Mouse (Mus musculus) yolk sac, embryonic 10.5 days (tissue): Measurements from ENCODE around the gene Adgrl3.

Source experiments
- DNase-seq: peaks from one replicate; pipeline ENCODE4 v3.0.0-alpha.2; 2017; ENCODE audit warnings: low spot score

Gene Adgrl3

GRCm38 (mm10) chr5:81076377-81076776, 56.4 kb downstream of the Adgrl3 start:
- no peak for DNase-seq

DNA sequence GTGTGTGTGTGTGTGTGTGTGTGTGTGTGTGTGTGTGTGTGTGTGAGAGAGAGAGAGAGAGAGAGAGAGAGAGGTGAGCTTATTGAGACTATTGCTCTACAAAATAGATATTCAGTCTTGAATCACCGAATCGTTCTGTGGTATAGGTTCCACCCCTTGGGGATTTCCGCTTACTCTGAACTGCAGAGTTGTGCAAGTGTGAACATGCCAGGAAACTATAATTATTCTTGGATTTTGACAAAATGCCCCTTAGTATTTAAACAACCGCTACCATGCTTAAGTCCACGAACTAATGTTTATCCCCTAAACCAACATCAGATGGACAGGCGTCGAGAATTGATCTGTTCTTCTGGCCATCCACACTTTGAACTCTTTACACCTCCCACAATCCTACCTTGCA, 57.1 kb downstream of the Adgrl3 start:
- no peak for DNase-seq

- DNase-seq: no peak
These were observed 58.1 kb downstream of the Adgrl3 start for GRCm38 (mm10) chr5:81077990-81078389.

DNA sequence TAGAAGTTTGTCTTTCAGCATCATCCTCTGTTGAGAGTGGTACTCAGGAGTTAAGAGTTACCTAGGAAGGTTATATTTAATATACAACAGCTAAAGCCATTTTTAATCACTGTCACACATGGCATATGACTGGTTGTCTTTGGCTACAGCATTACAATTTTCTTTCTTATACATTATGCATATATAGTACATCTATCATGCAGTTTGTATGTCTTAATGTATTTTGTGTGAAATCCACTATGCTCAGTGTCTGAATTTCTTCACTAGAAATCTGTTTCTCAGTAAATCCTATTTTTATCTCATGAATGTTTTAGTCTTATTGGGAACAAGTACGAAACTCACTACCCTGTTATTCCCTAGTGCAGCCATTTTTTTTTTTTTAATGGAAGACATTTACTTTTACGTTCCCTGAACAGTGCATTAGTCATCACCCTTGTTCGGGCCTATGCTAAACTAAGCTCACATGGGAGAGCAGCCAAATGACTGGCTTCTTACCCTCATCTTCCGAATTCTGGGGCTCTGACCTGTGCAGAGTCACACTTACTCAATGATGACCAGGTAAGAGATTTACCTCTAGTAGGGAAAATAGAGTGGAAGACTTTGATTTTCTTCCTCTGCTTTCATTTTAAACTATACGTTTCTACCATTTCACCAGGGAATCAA, 63.9 kb downstream of the Adgrl3 start:
- DNase-seq: no peak

GRCm38 (mm10) chr5:81085152-81085551, 65.2 kb downstream of the Adgrl3 start:
- no peak for DNase-seq

DNA sequence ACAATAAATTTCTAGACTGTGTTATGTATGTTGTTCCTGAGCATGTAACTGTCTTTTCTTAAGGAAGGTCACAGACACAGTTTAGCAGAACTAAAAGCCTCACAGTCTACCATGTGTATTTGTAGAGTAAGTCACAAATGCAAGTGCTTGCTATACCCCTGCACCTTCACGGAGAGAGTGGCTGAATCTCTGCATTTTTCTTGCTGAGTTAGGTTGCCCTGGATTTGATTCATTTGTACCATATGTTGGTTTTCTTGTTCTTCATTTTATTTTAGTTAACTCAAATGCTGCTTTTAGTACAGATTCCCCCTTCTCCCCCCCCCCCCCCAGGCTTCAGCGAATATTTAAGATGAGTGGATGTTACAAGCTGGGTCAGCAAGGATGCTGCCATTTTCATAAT, 68.7 kb downstream of the Adgrl3 start:
- DNase-seq: no peak

GRCm38 (mm10) chr5:81094618-81095017, 74.7 kb downstream of the Adgrl3 start:
- no peak for DNase-seq

GRCm38 (mm10) chr5:81097131-81097530, 77.2 kb downstream of the Adgrl3 start:
- DNase-seq: no peak

DNA sequence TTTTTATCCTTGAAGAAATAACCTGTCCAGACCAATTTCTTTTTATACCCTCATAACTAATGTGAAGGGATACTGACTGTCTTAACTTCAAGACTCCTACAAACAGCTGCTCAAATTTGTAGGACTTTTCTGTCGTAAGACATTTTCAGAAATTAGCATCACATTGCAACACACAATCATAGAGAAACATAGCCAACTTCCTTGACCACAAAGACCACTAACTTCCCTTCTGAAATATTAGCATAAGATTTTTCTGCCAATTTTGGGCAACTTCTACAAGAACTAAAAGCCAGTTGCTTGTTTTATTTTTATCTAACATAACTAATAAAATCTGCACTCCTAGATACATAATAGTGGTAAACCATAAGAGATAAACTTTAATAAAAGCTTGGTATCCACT, 87.5 kb downstream of the Adgrl3 start:
- no peak for DNase-seq

DNA sequence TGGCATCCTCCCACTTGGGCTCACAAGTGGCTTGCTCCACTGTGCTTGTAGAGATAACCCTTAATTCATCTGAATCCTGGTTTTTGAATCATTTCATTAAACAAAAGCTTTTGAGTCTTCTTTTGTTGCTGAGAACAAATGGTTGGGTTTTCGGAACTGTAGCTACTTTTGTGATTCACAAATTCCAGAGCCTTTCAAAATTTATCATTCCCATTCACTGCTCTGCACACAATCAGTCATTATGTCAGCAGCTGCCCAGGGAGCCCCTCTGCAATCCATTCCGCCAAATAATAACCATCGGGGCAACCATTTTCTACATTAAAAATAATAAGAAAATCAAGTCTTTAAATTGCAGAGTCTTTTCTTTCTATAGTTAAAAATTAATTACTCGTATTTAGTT, 104.5 kb downstream of the Adgrl3 start:
- DNase-seq: no peak

DNA sequence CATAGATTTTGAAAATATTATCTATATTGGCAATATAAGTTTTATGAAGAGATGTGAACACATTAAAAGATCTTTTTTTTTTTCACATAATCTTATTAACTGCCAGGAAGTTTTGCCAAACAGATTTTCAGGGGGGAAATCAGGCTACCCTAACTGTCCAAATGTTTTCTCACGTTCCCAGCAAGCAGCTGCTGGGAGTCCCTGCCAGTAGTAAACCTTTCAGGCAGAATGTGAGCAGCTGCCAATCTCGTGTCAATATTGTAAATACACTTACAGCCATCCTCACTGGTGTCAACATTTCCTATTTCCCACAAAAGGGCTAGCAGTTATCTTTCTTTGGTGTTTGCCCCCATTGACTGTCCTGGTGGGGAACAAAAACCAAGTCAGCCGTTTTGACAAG, 107.7 kb downstream of the Adgrl3 start:
- no peak for DNase-seq

DNA sequence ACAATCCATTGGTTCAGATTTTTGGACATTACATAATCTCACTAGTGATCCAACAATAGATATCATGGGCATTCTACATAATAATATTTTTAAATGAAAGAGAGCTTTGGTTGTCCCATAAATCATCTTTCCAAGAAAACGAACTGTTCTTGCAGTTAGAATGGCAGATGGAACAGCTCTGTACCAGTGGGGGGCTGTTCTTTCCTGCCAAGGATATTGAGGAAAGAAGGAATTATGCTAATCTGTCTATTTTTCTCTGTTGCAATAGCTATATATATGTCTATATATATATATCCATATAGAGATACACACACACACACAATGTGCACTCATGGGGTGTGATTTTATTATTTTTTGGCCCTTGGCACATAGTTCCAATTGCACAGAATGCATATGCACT, 116.5 kb downstream of the Adgrl3 start:
- DNase-seq: no peak

GRCm38 (mm10) chr5:81155791-81156190, 135.9 kb downstream of the Adgrl3 start:
- DNase-seq: no peak

DNA sequence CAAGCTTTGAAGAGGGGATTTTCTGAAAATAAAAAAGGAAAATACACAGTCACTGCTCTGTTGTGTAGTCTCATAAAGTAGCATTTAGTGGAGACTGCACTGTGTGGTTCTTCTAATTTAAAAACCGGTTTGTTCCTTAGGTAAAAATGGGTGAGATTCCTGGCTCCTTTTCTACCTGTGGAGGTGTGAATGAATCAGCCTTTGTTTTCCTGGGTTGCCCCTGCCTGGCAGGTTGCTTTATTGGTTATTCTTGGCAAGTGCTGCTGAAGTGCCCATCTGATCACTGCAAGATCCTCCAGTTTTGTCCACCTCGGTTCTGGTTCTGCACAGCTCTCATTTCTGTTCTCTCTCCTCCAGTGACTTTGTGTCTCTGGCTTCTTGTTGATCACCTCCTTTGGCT, 136.3 kb downstream of the Adgrl3 start:
- DNase-seq: no peak

DNA sequence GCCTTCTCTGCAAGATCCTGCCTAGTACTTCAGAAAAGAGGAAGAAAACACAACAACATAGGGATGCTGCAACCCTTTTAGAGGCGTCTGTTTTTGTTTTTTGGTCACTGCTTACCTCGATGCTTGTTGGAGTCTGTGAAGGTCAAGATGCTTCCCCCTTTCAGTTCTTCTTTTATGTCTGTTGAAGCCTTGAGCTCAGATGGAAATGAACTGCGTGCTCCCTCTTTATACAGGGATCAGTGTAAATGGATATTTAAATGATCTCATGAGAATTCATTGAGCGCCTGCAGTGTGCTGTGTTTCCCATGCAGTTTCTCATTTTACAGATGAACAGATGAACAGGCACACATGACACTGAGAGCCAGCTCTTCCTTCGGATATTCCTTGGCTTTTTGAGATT, 136.9 kb downstream of the Adgrl3 start:
- no peak for DNase-seq

- no peak for DNase-seq
These were observed 139.1 kb downstream of the Adgrl3 start for GRCm38 (mm10) chr5:81159013-81159412.

GRCm38 (mm10) chr5:81160431-81160830, 140.5 kb downstream of the Adgrl3 start:
- DNase-seq: no peak

GRCm38 (mm10) chr5:81188871-81189485, 169.0 kb downstream of the Adgrl3 start:
- DNase-seq: no peak

GRCm38 (mm10) chr5:81200354-81200753, 180.4 kb downstream of the Adgrl3 start:
- DNase-seq: no peak

- DNase-seq: no peak
These were observed 181.9 kb downstream of the Adgrl3 start for GRCm38 (mm10) chr5:81201885-81202284.

DNA sequence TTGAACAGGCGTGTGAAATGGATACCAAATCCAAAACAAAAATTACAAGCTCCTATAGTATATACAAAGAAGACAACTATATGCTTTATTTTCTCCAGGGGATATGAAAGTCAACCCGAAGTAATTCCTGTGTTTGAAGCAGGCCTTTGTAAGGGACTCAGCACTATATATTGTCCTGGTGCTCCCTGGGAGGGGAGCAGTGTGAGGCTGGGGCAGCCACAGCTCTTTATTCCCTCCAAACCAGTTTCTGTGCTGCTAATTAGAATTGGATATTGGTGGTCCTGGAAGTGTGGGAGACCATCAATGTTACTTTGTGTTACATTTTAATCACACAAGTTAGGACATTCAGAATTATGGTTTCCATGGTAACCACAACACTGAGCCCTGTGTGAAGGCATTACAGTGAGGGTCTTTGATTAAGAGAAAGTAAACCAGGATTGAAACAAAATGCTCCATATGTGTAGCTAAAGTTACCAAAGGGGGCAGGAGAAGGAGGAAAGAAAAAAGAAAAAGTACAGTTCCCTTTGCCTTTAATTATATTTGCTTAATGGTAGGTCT, 198.6 kb downstream of the Adgrl3 start:
- no peak for DNase-seq

- no peak for DNase-seq
These were observed 204.5 kb downstream of the Adgrl3 start for GRCm38 (mm10) chr5:81224465-81224864.

DNA sequence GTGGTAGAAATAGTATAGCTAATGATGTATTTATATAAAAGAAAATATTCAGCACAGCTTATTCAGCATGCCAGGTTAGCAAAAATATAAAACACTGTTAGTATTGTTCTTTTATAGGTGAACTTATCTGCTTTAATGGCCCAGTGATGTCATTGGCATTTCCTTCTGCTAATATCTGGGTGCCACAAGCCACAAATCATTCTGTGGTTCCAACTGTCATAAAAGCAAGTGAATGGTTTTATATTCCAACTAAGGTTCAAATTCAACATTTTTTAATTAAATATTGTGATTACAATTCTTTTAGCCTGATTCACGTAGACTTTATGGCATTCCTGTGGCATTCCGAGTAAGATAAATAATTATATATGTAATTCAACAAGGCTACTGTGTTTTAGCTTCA, 205.5 kb downstream of the Adgrl3 start:
- DNase-seq: no peak

- no peak for DNase-seq
These were observed 207.3 kb downstream of the Adgrl3 start for GRCm38 (mm10) chr5:81227256-81227655.
